Mouse (Mus musculus): Measurements from ENCODE around the gene Rtn2.

Rtn2 gene

DNA sequence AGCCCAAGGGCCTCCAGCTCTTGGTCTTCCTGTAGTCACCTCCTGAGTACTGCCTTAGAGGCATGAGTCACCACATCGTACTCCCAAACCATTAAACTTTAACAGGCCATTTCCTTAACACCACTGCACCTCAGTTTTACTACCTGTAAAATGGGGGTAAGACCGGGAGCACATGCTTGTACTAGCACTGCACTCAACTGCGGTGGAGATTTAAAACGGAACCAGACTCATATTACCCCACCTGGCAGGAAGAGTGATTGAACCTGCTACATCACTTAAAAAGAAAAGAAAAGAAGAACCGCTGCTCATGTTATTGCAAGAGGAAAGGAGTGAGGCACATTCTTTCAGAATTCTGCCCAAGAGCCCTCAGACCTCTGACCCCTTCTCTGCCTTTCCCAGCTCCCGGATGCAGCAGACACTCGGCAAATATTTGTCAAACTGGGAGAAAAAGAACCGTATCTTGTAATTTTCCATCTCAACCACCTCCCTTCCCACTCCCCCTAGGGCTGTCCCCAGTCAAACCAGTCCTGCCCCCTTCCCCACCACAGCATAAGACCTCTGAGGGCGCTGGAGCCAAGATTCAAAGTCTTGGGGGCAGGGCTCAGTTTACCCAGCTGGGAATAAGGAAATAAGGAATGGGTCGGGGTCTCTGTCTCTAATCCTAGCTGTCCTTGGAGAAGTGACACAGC, 13.3 kb upstream of the Rtn2 start:
- DNase-seq (ENCODE audit: low read depth): peak; percentile 81

DNA sequence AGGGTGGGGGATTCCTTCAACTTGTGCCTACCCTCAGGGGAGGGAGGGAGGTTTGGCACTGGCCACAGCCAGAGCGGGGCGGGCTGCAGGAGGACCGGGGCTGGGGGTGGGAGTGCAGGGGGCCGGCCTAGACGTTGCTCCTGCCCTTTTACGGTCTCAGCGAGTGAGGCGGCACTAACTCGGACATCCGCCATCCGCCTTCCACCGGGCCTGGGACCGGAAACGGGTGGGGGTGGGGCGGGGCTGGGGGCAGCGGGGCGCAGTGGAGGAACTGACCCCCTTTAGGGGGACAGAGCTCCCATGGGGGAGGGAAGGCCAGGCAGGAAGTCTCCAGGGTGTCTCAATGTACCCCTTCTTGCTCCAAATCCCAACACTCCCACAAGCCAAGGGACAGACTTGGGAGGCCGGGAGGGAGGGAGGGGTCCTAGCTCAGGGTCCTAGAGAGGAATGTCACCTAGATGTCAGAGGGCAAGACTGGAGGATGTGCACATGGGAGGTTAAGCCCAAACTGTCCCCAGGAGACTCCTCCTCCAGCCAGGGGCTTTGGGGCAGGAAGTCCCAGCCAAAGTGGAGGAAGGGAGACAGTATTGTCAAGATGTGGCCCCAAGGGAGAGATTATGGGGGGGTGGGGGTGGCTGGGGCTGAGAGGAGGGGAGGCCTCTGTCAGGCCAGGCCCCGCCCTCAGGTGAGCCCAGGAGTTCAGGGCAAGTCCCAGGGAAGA, 12.5 kb upstream of the Rtn2 start:
- DNase-seq (ENCODE audit: low read depth): peak; percentile 88

DNA sequence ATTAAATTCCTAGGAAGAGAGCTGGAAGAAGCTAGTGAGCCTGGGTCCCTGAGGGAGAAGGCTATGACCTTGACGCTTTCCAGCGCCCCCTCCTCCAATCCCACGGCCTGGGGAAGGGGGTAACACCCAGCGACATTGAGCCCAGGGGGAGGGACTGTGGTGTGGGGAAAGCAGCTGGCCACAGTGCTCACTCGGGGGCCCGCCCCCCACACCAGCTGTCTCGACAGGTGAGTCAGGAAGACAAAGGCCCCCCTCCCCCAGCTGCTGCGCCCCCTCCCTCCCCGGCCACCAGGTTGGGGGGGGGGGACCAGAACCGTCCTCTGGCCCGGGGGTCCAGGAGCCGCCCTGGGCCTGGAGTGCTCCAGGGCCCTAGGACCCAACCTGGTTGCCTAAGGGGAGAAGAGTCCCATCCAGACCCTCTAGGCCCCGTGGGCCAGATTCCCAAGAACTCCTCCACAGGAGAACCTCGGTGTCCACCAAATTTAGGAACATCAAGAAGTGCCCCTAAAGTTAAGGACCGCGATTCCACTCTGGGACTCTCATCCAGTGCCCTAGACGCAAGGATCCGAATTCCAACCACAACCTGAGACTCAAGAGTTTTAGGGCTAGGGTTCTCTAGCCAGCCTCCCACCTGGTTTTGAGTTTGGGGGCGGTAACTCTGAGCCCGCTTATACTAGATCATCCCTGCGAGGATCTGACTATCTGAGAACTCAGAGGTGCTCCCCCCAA, 11.8 kb upstream of the Rtn2 start:
- DNase-seq (ENCODE audit: low read depth): peak; percentile 48

DNA sequence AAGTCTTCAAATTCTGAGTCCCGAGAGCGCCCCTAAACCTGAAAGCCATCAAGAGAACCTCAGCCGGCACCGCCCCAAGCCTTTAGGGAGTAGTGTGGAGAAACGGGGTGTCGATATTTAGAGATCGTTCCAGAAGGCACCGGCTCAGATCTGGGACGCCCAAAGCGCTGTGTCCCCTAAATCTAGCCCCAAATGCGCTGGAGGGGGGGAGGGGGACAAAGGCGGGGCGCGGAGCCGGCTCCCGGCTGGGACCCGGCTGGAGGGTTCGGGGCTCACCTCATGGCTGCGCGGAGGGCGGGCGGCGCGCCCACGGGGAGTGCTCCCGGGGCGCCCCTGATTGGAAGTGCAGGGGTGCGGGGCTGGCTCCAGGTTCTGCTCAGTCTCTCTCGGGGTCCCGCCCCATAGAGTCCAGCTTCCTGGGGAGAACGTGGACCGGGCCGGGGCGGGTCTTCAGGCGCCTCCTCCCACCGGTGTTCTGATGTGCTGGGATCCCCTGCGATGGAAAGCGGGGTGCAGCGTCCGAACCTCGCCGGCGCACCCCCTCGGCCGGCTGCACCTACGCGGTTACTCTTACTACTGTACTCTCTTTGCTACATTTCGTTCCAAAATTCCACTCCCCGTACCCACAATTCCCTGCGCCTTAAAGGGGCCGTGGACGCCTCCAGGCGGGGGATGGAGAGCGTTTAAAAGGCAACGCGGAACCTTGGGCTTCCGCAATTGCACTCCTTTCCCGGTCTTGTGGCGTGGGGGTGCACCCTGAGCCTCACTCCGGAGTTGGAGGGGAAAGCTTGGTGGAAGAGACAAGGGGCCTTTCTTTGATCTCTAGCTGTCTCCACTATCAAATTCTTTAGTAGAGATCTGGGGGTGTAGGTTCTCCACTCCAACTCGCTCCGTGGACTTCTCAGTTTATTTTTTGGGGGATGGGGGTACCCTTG, 10.9 kb upstream of the Rtn2 start, which contains the start of gene Vasp:
Gene Vasp (minus strand): TSS at position 580 of the 935 bp plus-strand sequence.
- peak; percentile 91 for DNase-seq (ENCODE audit: low read depth)

GRCm38 (mm10) chr7:19272173-19272764, 10.2 kb upstream of the Rtn2 start:
- peak; percentile 92 for DNase-seq (ENCODE audit: low read depth)

DNA sequence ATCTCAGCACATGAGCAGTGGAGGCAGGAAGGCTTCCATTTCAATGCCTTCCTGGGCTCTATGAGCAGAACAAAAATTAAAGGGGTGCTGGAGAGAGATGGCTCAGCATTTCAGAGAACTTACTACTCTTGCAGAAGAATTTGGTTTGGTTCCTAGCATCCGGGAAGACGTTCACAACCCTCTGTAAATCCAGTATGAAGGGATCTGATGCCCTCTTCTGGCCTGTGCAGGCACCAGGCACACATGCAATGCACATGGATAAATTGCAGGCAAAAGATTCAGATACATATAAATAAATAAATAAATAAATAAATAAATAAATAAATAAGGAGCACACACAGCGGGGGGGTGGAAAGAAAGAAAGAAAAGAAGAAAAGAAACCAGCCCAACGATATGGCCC, 6.2 kb upstream of the Rtn2 start:
- peak; percentile 74 for DNase-seq (ENCODE audit: low read depth)

GRCm38 (mm10) chr7:19279052-19279451, 3.4 kb upstream of the Rtn2 start:
- DNase-seq (ENCODE audit: low read depth): no peak

GRCm38 (mm10) chr7:19279581-19280114, 2.8 kb upstream of the Rtn2 start, which contains the start of gene Ppm1n:
Ppm1n (minus strand) TSS chr7:19280064.
- no peak for DNase-seq (ENCODE audit: low read depth)

DNA sequence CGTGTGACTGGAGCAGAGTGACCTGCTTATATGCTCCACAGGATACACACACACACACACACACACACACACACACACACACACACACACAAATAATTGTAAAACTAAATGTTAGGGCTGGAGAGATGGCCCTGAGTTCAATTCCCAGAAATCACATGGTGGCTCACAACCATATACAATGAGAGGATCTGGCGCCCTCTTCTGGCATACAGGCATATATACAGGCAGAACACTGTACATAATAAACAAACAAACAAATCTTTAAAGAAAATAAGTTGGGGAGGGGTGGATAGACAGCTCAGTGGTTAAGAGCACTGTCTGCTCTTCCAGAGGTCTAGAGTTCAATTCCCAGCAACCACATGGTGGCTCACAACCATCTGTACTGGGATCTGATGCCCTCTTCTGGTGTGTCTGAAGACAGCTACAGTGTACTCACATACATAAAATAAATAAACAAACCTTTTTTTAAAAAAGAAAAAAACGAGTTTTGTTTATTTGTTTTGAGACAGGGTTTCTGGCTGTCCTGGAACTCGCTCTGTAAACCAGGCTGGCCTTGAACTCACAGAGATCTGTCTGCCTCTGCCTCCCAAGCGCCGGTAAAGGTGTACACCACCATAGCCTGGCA, 632 bp upstream of the Rtn2 start:
- DNase-seq (ENCODE audit: low read depth): peak; percentile 72

GRCm38 (mm10) chr7:19282791-19283405, 474 bp downstream of the Rtn2 start:
- peak; percentile 63 for DNase-seq (ENCODE audit: low read depth)

- DNase-seq (ENCODE audit: low read depth): no peak
Observed at GRCm38 (mm10) chr7:19283406-19283804, 981 bp downstream of the Rtn2 start.

DNA sequence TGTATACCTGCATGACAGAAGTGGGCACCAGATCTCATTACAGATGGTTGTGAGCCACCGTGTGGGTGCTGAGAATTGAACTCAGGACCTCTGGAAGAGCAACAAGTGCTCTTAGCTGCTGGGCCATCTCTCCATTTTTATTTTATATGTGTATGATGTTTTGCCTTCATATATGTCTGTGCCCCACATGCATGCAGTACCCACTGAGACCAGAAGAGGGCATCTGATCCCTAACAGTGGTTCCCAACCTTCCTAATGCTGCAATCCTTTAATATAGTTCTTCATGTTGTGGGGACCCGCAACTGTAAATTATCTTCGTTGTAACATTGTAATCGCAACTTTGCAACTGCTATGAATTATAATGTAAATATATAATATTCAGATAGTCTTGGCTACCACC, 2.3 kb downstream of the Rtn2 start:
- DNase-seq (ENCODE audit: low read depth): peak; percentile 74

GRCm38 (mm10) chr7:19290969-19291596, 8.7 kb downstream of the Rtn2 start:
- no peak for DNase-seq (ENCODE audit: low read depth)

- peak; percentile 90 for DNase-seq (ENCODE audit: low read depth)
Observed at GRCm38 (mm10) chr7:19295503-19296185, 13.2 kb downstream of the Rtn2 start.

- no peak for DNase-seq (ENCODE audit: low read depth)
Observed at GRCm38 (mm10) chr7:19297034-19297433, 14.6 kb downstream of the Rtn2 start.

DNA sequence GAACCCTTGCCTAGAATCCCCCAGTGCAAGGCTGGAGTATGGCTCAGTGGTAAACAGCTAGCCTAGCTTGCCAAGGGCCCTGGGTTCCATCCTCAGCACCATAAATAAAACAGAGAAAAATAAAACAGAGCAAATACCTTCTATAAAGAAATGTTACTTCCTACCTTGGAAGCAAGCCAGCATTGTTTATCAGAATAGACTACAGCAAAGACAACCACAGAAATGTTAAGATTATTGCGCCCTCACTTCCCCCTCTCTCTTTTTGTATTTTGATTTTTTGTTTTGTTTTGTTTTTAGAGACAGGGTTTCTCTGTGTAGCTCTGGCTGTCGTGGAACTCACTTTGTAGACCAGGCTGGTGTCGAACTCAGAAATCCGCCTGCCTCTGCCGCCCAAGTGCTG, 15.4 kb downstream of the Rtn2 start:
- no peak for DNase-seq (ENCODE audit: low read depth)

DNA sequence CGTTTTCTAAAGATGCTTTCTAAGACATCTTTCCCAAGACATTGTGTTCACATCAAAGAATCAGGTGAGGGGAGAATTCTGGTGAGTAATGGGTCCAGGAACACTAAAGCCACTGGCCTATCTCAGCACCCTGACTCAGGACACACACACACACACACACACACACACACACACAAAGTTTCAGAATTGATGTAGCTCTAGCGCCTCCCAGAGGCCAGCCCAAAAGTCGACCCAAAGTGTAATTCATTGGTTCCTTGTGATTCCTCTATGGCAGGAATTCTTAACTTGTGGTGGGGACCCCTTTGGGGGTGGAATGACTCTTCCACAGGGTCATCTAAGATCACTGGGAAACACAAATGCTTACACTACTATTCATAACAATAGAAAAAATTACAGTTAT, 16.8 kb downstream of the Rtn2 start:
- peak; percentile 83 for DNase-seq (ENCODE audit: low read depth)

- DNase-seq (ENCODE audit: low read depth): peak; percentile 91
Observed at GRCm38 (mm10) chr7:19300501-19301421, 18.3 kb downstream of the Rtn2 start.
